Mouse (Mus musculus): ENCODE results near the gene She.

The She gene

GRCm38 (mm10) chr3:89817056-89817455 is 14.1 kb upstream of the She start:
- no peak for DNase-seq (ENCODE audit: extremely low spot score, low spot score)

- DNase-seq (ENCODE audit: extremely low spot score, low spot score) = no peak
These were observed 12.6 kb upstream of the She start for GRCm38 (mm10) chr3:89818605-89819004.

GRCm38 (mm10) chr3:89819897-89820296 is 11.3 kb upstream of the She start:
- DNase-seq (ENCODE audit: extremely low spot score, low spot score) = no peak

GRCm38 (mm10) chr3:89820311-89821095 is 10.7 kb upstream of the She start:
- DNase-seq (ENCODE audit: extremely low spot score, low spot score) = no peak

GRCm38 (mm10) chr3:89821096-89821513 is 10.1 kb upstream of the She start:
- DNase-seq (ENCODE audit: extremely low spot score, low spot score) = no peak

GRCm38 (mm10) chr3:89821548-89822480 is 9.4 kb upstream of the She start:
- DNase-seq (ENCODE audit: extremely low spot score, low spot score) = no peak

GRCm38 (mm10) chr3:89823594-89823993 is 7.6 kb upstream of the She start:
- no peak for DNase-seq (ENCODE audit: extremely low spot score, low spot score)

- no peak for DNase-seq (ENCODE audit: extremely low spot score, low spot score)
These were observed 4.9 kb upstream of the She start for GRCm38 (mm10) chr3:89826295-89826694.

GRCm38 (mm10) chr3:89835362-89835761 is 4.2 kb downstream of the She start:
- DNase-seq (ENCODE audit: extremely low spot score, low spot score) = no peak

- DNase-seq (ENCODE audit: extremely low spot score, low spot score) = no peak
These were observed 11.1 kb downstream of the She start for GRCm38 (mm10) chr3:89842258-89842657.

- DNase-seq (ENCODE audit: extremely low spot score, low spot score) = no peak
These were observed 12.0 kb downstream of the She start for GRCm38 (mm10) chr3:89843148-89843547.

- no peak for DNase-seq (ENCODE audit: extremely low spot score, low spot score)
These were observed 14.6 kb downstream of the She start for GRCm38 (mm10) chr3:89845814-89846213.

- DNase-seq (ENCODE audit: extremely low spot score, low spot score) = no peak
These were observed 16.0 kb downstream of the She start for GRCm38 (mm10) chr3:89847126-89847525.

- no peak for DNase-seq (ENCODE audit: extremely low spot score, low spot score)
These were observed 16.4 kb downstream of the She start for GRCm38 (mm10) chr3:89847596-89847995.

GRCm38 (mm10) chr3:89848083-89848482 is 16.9 kb downstream of the She start:
- DNase-seq (ENCODE audit: extremely low spot score, low spot score) = no peak

- DNase-seq (ENCODE audit: extremely low spot score, low spot score) = no peak
These were observed 22.6 kb downstream of the She start for GRCm38 (mm10) chr3:89853752-89854151.

- no peak for DNase-seq (ENCODE audit: extremely low spot score, low spot score)
These were observed 26.2 kb downstream of the She start for GRCm38 (mm10) chr3:89857353-89857752.

GRCm38 (mm10) chr3:89858123-89858522 is 27.0 kb downstream of the She start:
- DNase-seq (ENCODE audit: extremely low spot score, low spot score) = no peak

GRCm38 (mm10) chr3:89858888-89859287 is 27.7 kb downstream of the She start:
- DNase-seq (ENCODE audit: extremely low spot score, low spot score) = no peak

- no peak for DNase-seq (ENCODE audit: extremely low spot score, low spot score)
These were observed 28.8 kb downstream of the She start for GRCm38 (mm10) chr3:89859936-89860335.

GRCm38 (mm10) chr3:89860343-89860742 is 29.2 kb downstream of the She start:
- DNase-seq (ENCODE audit: extremely low spot score, low spot score) = no peak

- no peak for DNase-seq (ENCODE audit: extremely low spot score, low spot score)
These were observed 29.9 kb downstream of the She start for GRCm38 (mm10) chr3:89861070-89861469.
